Mouse (Mus musculus) testis, adult 10 weeks (tissue): ENCODE results near the gene Churc1. TPM values are rescaled to one million over a fixed set of nuclear protein-coding genes. Genes with fewer than 3 reads are reported as not detected.

Source experiments
- polyA plus RNA-seq: library from polyadenylated mRNA; stranded (reverse); fragments of 350-450 nt; fragmentation: Illumina TruSeq; extraction: RNeasy Lipid Tissue Mini Kit (QIAGEN cat#74804); gene quantifications from one replicate; pipeline ENCODE4 v1.2.3, GENCODE M21; 2014; ENCODE audit warnings: low read depth, low replicate concordance

Gene Churc1
- polyA plus RNA-seq: 52.5 TPM

GRCm38 (mm10) chr12:76765354-76765851, at the start of gene Churc1, which contains the start of gene Fntb:
Gene Churc1 (plus strand): TSS chr12:76765538.
Gene Fntb (plus strand): TSS chr12:76765589.

GRCm38 (mm10) chr12:76795350-76795749, 30.0 kb downstream of the Churc1 start, which contains the start of gene Gpx2:
Gene Gpx2 (minus strand): TSS chr12:76795554.

GRCm38 (mm10) chr12:76822651-76823041, 57.3 kb downstream of the Churc1 start, which contains the start of gene Rab15:
Gene Rab15 (minus strand): TSS chr12:76822908.

Other genes with a start within 250 kb of the Churc1 start
- gene Plekhg3, start 234.6 kb upstream of the Churc1 start, polyA plus RNA-seq: 0.80 TPM
- gene Sptb, start 55.0 kb upstream of the Churc1 start, polyA plus RNA-seq: 0.81 TPM
- gene Fntb, start 51 bp downstream of the Churc1 start, polyA plus RNA-seq: 2.7 TPM
- gene Gpx2, start 30.0 kb downstream of the Churc1 start, polyA plus RNA-seq: not detected
- 0.10 TPM for gene Rab15, start 57.4 kb downstream of the Churc1 start, polyA plus RNA-seq
- gene Max, start 196.7 kb downstream of the Churc1 start, polyA plus RNA-seq: 13.7 TPM